Mouse (Mus musculus): Measurements from ENCODE around the gene Stag2. TPM values are rescaled to one million over a fixed set of nuclear protein-coding genes. Genes with fewer than 3 reads are reported as not detected.

Stag2 gene
- polyA plus RNA-seq, 1 experiment from 2014 or later, result 48.7 TPM

DNA sequence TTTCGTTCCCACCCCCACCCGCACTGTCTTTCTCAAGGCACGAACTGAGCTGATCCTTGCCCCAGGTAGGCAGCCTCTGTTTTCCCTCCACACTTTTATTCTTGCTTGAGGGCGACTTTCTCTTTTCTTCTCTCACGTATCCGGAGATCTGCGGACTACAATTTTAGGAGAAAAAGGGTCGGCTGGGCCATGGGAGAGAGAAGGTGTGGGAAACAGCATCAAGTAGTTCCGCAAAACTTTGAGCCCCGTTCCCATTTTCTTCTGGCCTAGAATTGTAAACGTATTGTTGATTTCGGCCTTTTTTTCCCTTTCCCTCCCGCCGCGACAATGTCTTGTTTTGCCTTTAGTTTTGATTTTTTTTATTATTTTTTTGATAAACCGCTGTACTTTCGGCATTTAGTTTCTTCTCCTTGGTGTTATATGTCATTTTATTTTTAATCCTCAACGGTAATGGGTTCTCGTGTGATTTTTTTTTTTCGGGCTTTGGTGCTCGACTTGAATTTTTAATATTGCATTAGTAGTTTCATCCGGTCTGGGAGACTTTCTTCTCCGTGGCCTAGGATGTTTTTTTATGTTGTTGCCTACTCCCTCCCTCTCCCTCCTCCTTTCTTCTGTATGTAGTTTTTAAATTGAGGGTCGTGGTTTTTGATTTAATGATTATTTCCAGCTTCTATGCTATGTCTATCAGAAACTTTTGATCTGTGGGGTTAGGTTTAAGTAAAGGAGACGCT, 2.1 kb downstream of the Stag2 start:
- no peak for ATAC-seq (ENCODE audit: low FRiP score, low read depth)

DNA sequence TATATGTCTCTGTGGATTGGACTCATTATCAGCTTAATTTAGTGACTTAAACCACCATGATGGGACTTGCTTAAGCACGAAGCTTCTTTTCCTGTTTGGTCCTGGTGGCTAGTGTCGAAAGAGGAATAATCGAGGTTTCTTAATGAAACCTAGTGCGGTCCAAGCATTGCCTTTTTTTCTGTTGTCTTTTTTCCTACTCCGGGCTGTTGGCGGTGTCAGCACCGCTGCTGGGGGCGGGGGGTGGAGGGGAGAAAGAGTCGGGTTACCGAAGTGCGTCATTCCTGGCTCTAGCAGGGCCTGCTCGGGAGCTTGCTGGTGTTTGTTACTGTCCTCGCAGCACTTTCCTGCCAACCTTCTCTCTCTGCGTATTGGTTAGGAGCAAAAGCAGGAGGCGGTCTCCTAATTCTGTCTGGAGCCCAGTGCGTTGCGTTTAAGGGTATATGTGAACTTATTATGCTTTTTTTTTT, 2.8 kb downstream of the Stag2 start:
- Histone ChIP-seq H3K27me3 (no peaks in the 10 kb centered on the region), H3K9me3 (no peaks in the 10 kb centered on the region), H3K4me2 (replicated peaks) (peak overlapping the region; percentile 54), H3K4me1 (no peaks in the 10 kb centered on the region), H3K9ac (replicated peaks) (peak overlapping the region; percentile 59), H3K27ac (replicated peaks) (peak overlapping the region; percentile 99), H3K36me3 (no peaks in the 10 kb centered on the region), H3K4me3 (peak overlapping the region; percentile 58)
- ATAC-seq (ENCODE audit: low FRiP score, low read depth), result peak; percentile 47
- WGBS, result 21% methylated on average over 17 of the region's 17 CpGs

More for the DNA sequence above, 2.1 kb downstream of the Stag2 start:
- Histone ChIP-seq H3K4me3 (peak overlapping the region; percentile 58), H3K4me2 (replicated peaks) (peak overlapping the region; percentile 54), H3K27me3 (no peaks in the 10 kb centered on the region), H3K9ac (replicated peaks) (peak overlapping the region; percentile 59), H3K4me1 (no peaks in the 10 kb centered on the region), H3K36me3 (no peaks in the 10 kb centered on the region), H3K9me3 (no peaks in the 10 kb centered on the region), H3K27ac (replicated peaks) (peak overlapping the region; percentile 99)
- WGBS, result 19% methylated on average over 25 of the region's 25 CpGs

DNA sequence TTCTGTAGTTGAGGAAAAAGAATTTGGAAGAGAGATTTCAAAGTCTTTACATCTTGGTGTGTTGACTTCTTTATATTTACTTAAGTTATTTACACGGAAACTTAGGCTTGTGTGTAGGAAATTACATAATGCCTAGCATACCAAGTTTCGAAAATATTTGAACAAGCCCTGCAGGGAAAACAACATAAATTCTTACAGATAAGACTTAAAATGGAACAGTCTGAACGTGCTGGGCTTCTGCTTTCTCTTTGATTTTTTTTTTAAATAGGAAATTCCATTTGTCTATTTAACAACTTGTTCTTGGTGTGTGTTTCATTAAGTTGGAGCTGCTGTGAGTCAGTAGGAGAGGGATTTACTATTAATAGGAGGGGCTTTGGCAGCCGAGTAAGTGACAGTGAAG, 3.9 kb downstream of the Stag2 start:
- no peaks in the 10 kb centered on the region for H3K27me3 ChIP-seq
- peak overlapping the region; percentile 58 for H3K4me3 ChIP-seq
- H3K27ac ChIP-seq (replicated peaks), result no peak overlapping the region
- no peak for ATAC-seq (ENCODE audit: low FRiP score, low read depth)
- H3K9ac ChIP-seq (replicated peaks), result no peak overlapping the region; the same call in 1 of the 2 replicates
- no peaks in the 10 kb centered on the region for H3K9me3 ChIP-seq
- 34% methylated on average over 4 of the region's 4 CpGs for WGBS
- H3K4me2 ChIP-seq (replicated peaks), result peak overlapping the region; percentile 54
- H3K36me3 ChIP-seq, result no peaks in the 10 kb centered on the region
- no peaks in the 10 kb centered on the region for H3K4me1 ChIP-seq

DNA sequence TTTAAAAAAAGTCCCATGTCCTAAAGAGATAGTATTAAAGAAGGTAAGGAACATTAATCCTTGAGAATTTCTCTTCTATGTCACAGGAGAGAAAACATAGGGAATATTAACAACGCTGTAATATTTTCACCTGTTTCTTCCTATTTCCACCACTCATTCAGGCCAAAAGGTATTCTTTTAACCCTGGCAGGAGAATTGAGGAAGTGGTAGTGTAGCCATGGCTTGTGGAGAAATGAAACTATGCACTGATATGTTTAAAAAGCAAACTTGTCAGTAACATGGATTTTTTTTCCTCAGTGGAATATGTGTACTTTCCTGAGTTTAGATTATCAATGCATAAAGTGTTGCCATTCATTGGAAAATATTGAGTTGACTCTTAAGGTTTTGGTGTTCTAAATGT, 16.3 kb downstream of the Stag2 start:
- H3K9ac ChIP-seq (replicated peaks), result no peak overlapping the region
- H3K4me2 ChIP-seq (replicated peaks), result no peak overlapping the region
- no peaks in the 10 kb centered on the region for H3K27me3 ChIP-seq
- ATAC-seq (ENCODE audit: low FRiP score, low read depth), result no peak
- 72% methylated on average over 1 of the region's 1 CpGs for WGBS
- no peaks in the 10 kb centered on the region for H3K36me3 ChIP-seq
- H3K27ac ChIP-seq (replicated peaks), result no peak overlapping the region
- H3K9me3 ChIP-seq, result no peaks in the 10 kb centered on the region
- no peak overlapping the region for H3K4me3 ChIP-seq
- no peaks in the 10 kb centered on the region for H3K4me1 ChIP-seq

DNA sequence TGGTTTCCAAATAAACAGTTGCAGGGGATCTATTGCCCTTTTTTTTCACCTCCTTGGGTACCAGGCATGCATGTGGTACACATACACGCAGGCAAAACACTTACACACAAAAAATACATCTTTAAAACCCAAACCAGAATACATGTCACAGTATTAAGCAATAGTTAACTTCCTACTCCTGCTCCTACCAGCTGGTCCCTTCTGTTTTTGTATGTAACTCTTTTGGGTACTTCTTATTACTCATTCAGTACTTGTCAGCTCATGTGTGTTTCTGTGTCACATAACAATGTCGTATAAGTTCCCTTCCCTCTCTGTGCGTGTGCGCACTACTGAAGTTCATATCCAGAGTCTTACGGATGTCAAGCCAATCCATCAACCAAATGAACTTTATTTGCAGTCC, 21.7 kb downstream of the Stag2 start:
- H3K4me2 ChIP-seq (replicated peaks), result no peak overlapping the region
- H3K9me3 ChIP-seq, result no peaks in the 10 kb centered on the region
- WGBS, result 96% methylated on average over 5 of the region's 5 CpGs
- H3K36me3 ChIP-seq, result no peaks in the 10 kb centered on the region
- no peaks in the 10 kb centered on the region for H3K27me3 ChIP-seq
- no peak overlapping the region for H3K27ac ChIP-seq (replicated peaks)
- H3K4me1 ChIP-seq, result no peaks in the 10 kb centered on the region
- ATAC-seq (ENCODE audit: low FRiP score, low read depth), result no peak
- H3K9ac ChIP-seq (replicated peaks), result no peak overlapping the region
- no peak overlapping the region for H3K4me3 ChIP-seq

DNA sequence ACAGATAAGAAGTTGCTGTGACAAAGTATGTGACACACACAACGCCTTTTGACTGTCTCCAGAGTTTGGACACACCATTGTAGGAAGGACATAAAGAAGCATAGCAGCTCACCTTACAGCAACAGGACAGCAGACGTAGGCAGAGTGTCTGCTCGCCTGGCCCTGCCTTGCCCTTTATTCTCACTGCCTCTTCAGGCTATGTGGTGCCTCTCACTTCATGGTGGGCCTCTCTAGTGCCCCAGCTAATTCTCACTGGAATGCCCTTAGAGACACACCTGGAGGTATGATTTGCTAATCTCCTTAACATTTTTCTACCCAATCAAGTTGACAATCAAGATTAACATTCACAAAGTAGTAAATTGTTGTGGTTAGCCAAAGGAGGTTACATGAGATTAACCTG, 38.5 kb downstream of the Stag2 start:
- WGBS, result 64% methylated on average over 3 of the region's 3 CpGs
- Histone ChIP-seq H3K9me3 (no peaks in the 10 kb centered on the region), H3K9ac (replicated peaks) (no peak overlapping the region), H3K27me3 (no peaks in the 10 kb centered on the region), H3K4me1 (no peaks in the 10 kb centered on the region), H3K27ac (replicated peaks) (no peak overlapping the region), H3K4me2 (replicated peaks) (no peak overlapping the region), H3K36me3 (no peaks in the 10 kb centered on the region), H3K4me3 (no peak overlapping the region)
- no peak for ATAC-seq (ENCODE audit: low FRiP score, low read depth)

DNA sequence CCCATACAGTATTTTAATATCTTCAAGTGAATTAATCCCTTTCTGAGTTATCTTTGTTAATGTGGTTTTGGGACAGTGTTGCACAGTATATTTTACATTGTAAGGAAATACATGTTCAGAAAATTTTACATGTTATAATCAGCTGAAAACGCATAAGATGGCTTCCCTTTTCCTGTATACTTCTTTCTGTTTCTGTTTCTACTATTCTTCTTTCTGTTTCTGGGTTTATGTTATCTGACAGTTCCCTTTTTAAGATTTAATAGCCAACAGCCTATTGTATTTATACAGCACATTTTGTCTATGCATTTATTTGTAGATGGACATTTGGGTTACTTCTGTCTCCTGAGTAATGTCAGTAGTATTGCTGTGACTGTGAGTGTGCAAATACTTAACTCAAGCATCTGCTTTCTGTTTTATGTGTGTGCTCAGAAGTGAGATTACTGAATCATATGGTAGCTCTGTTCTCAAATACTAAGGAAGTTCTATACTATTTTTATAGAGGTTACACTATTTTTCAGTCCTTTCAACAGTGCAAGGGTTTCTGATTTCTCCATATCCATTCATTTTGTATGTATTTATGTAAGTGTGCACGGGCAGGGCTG, 39.8 kb downstream of the Stag2 start:
- no peak for ATAC-seq (ENCODE audit: low FRiP score, low read depth)
- no peaks in the 10 kb centered on the region for H3K36me3 ChIP-seq

DNA sequence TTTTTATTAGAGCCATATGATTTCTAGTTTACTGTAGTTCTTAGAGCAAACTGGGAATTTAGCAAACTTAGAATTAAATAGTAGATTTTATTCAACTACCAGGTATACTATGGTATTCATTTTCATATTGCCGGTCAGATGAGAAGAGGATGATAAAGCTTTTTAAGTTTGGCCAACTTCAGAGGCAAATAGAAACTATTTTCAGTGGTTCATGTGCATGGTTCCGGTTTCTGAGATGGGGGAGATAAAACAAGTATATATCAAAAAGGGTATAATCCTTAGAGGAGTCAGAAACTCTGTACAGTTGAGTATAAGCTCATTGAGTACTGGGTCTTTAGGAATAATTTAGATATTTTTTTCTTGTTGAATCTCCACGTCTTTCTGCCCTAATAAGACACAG, 45.5 kb downstream of the Stag2 start:
- Histone ChIP-seq H3K4me2 (replicated peaks) (no peak overlapping the region), H3K27me3 (no peaks in the 10 kb centered on the region), H3K27ac (replicated peaks) (no peak overlapping the region), H3K4me1 (no peaks in the 10 kb centered on the region), H3K36me3 (no peaks in the 10 kb centered on the region), H3K9me3 (no peaks in the 10 kb centered on the region), H3K4me3 (no peak overlapping the region), H3K9ac (replicated peaks) (no peak overlapping the region)
- 81% methylated on average over 3 of the region's 3 CpGs for WGBS
- no peak for ATAC-seq (ENCODE audit: low FRiP score, low read depth)

More for the DNA sequence above, 39.8 kb downstream of the Stag2 start:
- no peaks in the 10 kb centered on the region for H3K4me1 ChIP-seq
- WGBS, result 78% methylated on average over 2 of the region's 2 CpGs
- no peak overlapping the region for H3K4me2 ChIP-seq (replicated peaks)
- no peak overlapping the region for H3K4me3 ChIP-seq
- no peaks in the 10 kb centered on the region for H3K9me3 ChIP-seq
- no peak overlapping the region for H3K9ac ChIP-seq (replicated peaks)
- H3K27ac ChIP-seq (replicated peaks), result no peak overlapping the region
- H3K27me3 ChIP-seq, result no peaks in the 10 kb centered on the region

DNA sequence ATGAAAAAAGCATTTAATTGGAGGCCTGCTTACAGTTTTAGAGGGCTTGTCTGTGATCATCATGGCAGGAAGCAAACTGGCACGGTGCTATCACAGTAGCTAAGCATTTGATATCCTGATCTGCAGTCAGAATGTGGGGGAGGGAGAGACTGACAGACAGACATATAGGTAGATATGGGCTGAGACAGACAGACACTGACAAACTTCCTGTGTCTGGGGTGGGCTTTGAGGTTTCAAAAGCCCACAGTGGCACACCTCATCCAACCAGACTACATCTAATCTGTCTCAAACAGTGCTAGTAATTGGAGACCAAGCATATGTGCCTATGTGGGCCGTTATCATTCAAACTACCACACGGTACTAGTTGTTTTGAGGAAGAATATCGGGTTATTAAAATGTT, 53.4 kb downstream of the Stag2 start:
- H3K9ac ChIP-seq (replicated peaks), result no peak overlapping the region
- H3K36me3 ChIP-seq, result no peaks in the 10 kb centered on the region
- H3K4me1 ChIP-seq, result no peaks in the 10 kb centered on the region
- no peak overlapping the region for H3K4me3 ChIP-seq
- H3K4me2 ChIP-seq (replicated peaks), result no peak overlapping the region
- no peaks in the 10 kb centered on the region for H3K27me3 ChIP-seq
- WGBS, result 91% methylated on average over 4 of the region's 4 CpGs
- no peak for ATAC-seq (ENCODE audit: low FRiP score, low read depth)
- no peaks in the 10 kb centered on the region for H3K9me3 ChIP-seq
- H3K27ac ChIP-seq (replicated peaks), result no peak overlapping the region

DNA sequence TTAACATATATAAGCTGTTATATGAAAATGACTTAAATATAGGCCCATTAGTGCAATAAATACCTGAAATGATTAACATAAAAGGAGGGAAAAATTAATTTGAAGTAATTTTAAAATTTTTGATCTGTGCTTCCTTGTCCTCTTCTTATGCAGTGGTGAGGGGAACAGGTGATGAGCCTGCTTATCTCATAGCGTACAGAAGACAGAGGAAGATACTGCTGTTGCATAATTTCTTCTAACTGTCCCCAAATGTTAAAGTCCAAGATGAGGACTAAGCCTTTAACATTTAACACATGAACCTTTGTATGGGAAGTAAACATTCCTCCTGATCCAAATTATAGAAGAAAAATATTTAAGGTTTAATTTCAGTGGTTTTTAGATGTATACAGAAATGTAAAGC, 66.6 kb downstream of the Stag2 start:
- Histone ChIP-seq H3K27me3 (no peaks in the 10 kb centered on the region), H3K9ac (replicated peaks) (no peak overlapping the region), H3K27ac (replicated peaks) (no peak overlapping the region), H3K4me1 (no peaks in the 10 kb centered on the region), H3K4me3 (no peak overlapping the region), H3K4me2 (replicated peaks) (no peak overlapping the region), H3K9me3 (no peaks in the 10 kb centered on the region), H3K36me3 (0 out of 2 replicates have a peak, but pooled peaks cover 5% of the 10 kb centered on the region)
- 83% methylated on average over 1 of the region's 1 CpGs for WGBS
- no peak for ATAC-seq (ENCODE audit: low FRiP score, low read depth)

DNA sequence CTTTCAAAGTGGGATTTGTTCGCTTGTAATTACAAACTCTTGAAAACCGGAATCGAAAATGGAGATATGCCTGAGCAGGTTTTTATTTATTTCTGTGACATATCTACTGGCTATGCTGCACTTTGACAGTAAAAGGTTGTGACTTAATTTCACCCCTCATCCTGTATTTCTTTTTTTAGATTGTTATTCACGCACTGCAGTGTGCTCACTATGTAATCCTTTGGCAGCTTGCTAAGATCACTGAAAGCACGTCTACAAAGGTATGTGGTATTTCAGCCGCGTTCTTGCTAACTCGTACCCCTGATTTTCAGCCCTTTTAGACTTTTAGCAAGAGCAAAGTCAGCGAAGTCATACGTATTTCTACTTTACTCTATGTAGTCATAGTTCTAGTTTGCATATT, 101.2 kb downstream of the Stag2 start:
- no peak overlapping the region for H3K4me3 ChIP-seq
- 89% methylated on average over 10 of the region's 10 CpGs for whole genome bisulfite sequencing
- H3K9me3 ChIP-seq, result no peaks in the 10 kb centered on the region
- no peak for ATAC-seq (ENCODE audit: low FRiP score, low read depth)
- H3K4me2 ChIP-seq (replicated peaks), result no peak overlapping the region
- H3K4me1 ChIP-seq, result no peaks in the 10 kb centered on the region
- no peak overlapping the region for H3K27ac ChIP-seq (replicated peaks)
- H3K27me3 ChIP-seq, result no peaks in the 10 kb centered on the region
- H3K9ac ChIP-seq (replicated peaks), result no peak overlapping the region
- 0 out of 2 replicates have a peak, but pooled peaks cover 5% of the 10 kb centered on the region for H3K36me3 ChIP-seq

DNA sequence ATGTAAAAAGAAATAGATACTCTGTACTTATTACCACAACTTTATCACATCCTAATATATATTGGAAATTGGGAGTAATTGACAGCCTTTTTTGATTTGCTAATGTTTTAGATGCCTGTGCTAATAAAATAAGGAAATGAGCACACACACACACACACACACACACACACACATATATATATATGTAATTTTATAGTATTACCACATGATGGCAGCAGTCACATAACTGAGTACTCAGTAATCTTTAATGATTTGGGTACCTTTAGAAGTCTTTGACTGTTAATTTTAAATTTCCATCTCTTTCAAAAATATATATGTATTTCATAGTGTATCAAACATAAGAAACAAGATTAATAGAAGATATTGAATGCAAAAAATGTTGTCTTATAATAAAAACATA, 123.6 kb downstream of the Stag2 start:
- no peak overlapping the region for H3K4me2 ChIP-seq (replicated peaks)
- no peaks in the 10 kb centered on the region for H3K9me3 ChIP-seq
- no peaks in the 10 kb centered on the region for H3K36me3 ChIP-seq
- no peak overlapping the region for H3K9ac ChIP-seq (replicated peaks)
- no peak overlapping the region for H3K4me3 ChIP-seq
- ATAC-seq (ENCODE audit: low FRiP score, low read depth), result no peak
- no peak overlapping the region for H3K27ac ChIP-seq (replicated peaks)
- H3K4me1 ChIP-seq, result no peaks in the 10 kb centered on the region
- no peaks in the 10 kb centered on the region for H3K27me3 ChIP-seq

Data from midbrain, embryonic 12.5 days (tissue).